In the genomic region with DNA sequence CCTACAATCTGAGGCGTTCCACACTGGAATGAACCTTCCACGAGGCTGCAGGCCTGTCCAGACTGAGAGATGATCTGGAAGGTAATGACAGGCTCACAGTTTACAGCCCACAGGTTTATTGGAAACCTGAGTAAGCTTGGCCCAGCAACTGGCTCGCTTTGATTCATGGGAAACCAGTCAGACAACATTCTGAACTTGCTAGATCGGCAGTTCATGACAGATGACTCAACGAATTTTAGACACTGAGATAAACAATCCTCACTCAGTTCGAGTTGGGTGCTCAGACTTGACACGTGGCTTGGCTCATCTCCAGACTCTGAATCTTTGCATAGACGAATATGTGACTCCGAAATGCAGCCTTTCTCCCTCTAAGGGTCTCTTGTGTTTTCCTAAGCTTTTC, we compare ENCODE assay signal across 11 mouse cellular contexts. TPM values are rescaled to one million over a fixed set of nuclear protein-coding genes. Genes with fewer than 3 reads are reported as not detected.
DNase-seq lines count a peak whose midpoint lies in the region; ATAC-seq lines count a peak whose summit lies in the region.
"Had no signal": no experiment of that assay in that cellular context is flagged by ENCODE, and none has a peak within 500 bp of the region (broad histone marks: within the 10 kb centered on the region; RNA-seq: fewer than 3 reads in every experiment).

No protein-coding gene starts in this region.

- no peaks in the 10 kb centered on the region for H3K36me3 ChIP-seq in lung, embryonic 15.5 days

- H3K4me2 ChIP-seq in lung, embryonic 15.5 days: no peak overlapping the region

- no peak overlapping the region for H3K9ac ChIP-seq in lung, embryonic 15.5 days
- H3K9ac ChIP-seq: liver, postnatal 0 days had no signal

- no peak for ATAC-seq in lung, embryonic 15.5 days (ENCODE audit: borderline replicate concordance, extremely low read depth, low FRiP score, low TSS enrichment)
- ATAC-seq: liver, postnatal 0 days; Patski had no signal

- WGBS in lung, embryonic 15.5 days: 15% methylated on average over 9 of the region's 9 CpGs

- 0 out of 2 replicates have a peak overlapping the region, but pooled peaks have one; percentile 5 for H3K27ac ChIP-seq in lung, embryonic 15.5 days

- DNase-seq in urinary bladder, postnatal 25 days (ENCODE audit: low spot score): peak; percentile 29
- DNase-seq in urinary bladder, adult 2 months (ENCODE audit: low spot score): no peak
- DNase-seq in fibroblast of lung, adult 2 months (ENCODE audit: low read depth): peak; percentile 51
- no peak for DNase-seq in right cerebral cortex, adult 18-20 months
- DNase-seq in cerebellum, postnatal 10 days: no peak
- no peak for DNase-seq in left cerebral cortex, postnatal 4 days
- DNase-seq: liver, postnatal 0 days had no signal

- H3K27me3 ChIP-seq in lung, embryonic 15.5 days: no peaks in the 10 kb centered on the region; the same call in 1 of the 2 replicates
- H3K27me3 ChIP-seq: Patski had no signal

- peaks cover 19% of the 10 kb centered on the region; the same call in 1 of the 2 replicates for H3K4me1 ChIP-seq in lung, embryonic 15.5 days

- H3K4me3 ChIP-seq in lung, embryonic 15.5 days: no peak overlapping the region

- intact Hi-C loops in left cerebral cortex, postnatal 4 days (cut with DNase I): loop anchor here (10.0 kb wide), 1 partner anchor 88 kb away; no protein-coding TSS in a partner anchor

- no peaks in the 10 kb centered on the region for H3K9me3 ChIP-seq in lung, embryonic 15.5 days

RNA-seq across cellular contexts. Expression of a gene that starts 17.1 kb away (rescaled TPM):
- 5.2 and 6.4 TPM in 2 replicates for polyA plus RNA-seq in urinary bladder, adult 2 months (2012; rRNA removed)
- polyA plus RNA-seq in lung, embryonic 15.5 days (2015; fragmentation: Nextera tagmentation; extraction: Ambion mirVana): not detected in 2 replicates
- total RNA-seq in left cerebral cortex, postnatal 4 days (2021): not detected
- total RNA-seq: monocyte, adult 5-6 weeks had no signal
- polyA plus RNA-seq: heart, postnatal 0 days had no signal

RNA-seq across cellular contexts. Expression of a gene that starts 35.2 kb away (rescaled TPM):
- not detected in 2 replicates for polyA plus RNA-seq in urinary bladder, adult 2 months (2012; rRNA removed)
- polyA plus RNA-seq in lung, embryonic 15.5 days (2015; fragmentation: Nextera tagmentation; extraction: Ambion mirVana): not detected in 2 replicates
- not detected for total RNA-seq in left cerebral cortex, postnatal 4 days (2021)
- total RNA-seq: monocyte, adult 5-6 weeks had no signal
- polyA plus RNA-seq: heart, postnatal 0 days; liver, postnatal 0 days; Patski had no signal

RNA-seq across cellular contexts. Expression of a gene that starts 55.6 kb away (rescaled TPM):
- 0.10 and 0.25 TPM in 2 replicates for polyA plus RNA-seq in urinary bladder, adult 2 months (2012; rRNA removed)
- polyA plus RNA-seq in lung, embryonic 15.5 days (2015; fragmentation: Nextera tagmentation; extraction: Ambion mirVana): 3.6 and 3.8 TPM in 2 replicates
- total RNA-seq in left cerebral cortex, postnatal 4 days (2021): 1 to 10 TPM; 1.4 to 1.7 TPM
- total RNA-seq: monocyte, adult 5-6 weeks had no signal
- polyA plus RNA-seq: Patski had no signal

Comparison
In these comparisons a context has a peak if more than half of its experiments do, and no peak if none do; other contexts are left out.
1. DNase-seq: peak in urinary bladder, postnatal 25 days (single experiment) and fibroblast of lung, adult 2 months (single experiment); none in urinary bladder, adult 2 months (single experiment), right cerebral cortex, adult 18-20 months (single experiment), cerebellum, postnatal 10 days (0 of 2) and left cerebral cortex, postnatal 4 days (single experiment).